Mouse (Mus musculus): ENCODE measurements around the gene Fam171a2. TPM values are rescaled to one million over a fixed set of nuclear protein-coding genes. Genes with fewer than 3 reads are reported as not detected.
"Not testable (repeated sequence)": the region's sequence is repeated elsewhere in the genome, so short reads cannot be mapped to it uniquely, and the experiment has no call there.

Gene Fam171a2
- polyA plus RNA-seq, 1 experiment from 2014 or later: 1.7 TPM

- no peak for ATAC-seq
- H3K27ac ChIP-seq (ENCODE audit: low read depth, low read length): no peak overlapping the region
- H3K27me3 ChIP-seq (replicated peaks; ENCODE audit: control insufficient read depth, insufficient read depth, low read length): no peaks in the 10 kb centered on the region
- TF ChIP-seq CTCF (IDR thresholded peaks at IDR 0.05; ENCODE audit: low read depth): no peak
- no peak overlapping the region for H3K9ac ChIP-seq (ENCODE audit: low read depth, low read length)
- H3K4me2 ChIP-seq (replicated peaks; ENCODE audit: low read depth): no peak overlapping the region
- H3K4me1 ChIP-seq (replicated peaks; ENCODE audit: control insufficient read depth, insufficient read depth, low read length): no peaks in the 10 kb centered on the region
- no peaks in the 10 kb centered on the region for H3K9me3 ChIP-seq (ENCODE audit: control insufficient read depth)
- H3K36me3 ChIP-seq (ENCODE audit: control insufficient read depth, insufficient read depth): no peaks in the 10 kb centered on the region
- H3K4me3 ChIP-seq (ENCODE audit: low read depth, low read length): no peak overlapping the region
These were observed 28.6 kb downstream of the Fam171a2 start for GRCm38 (mm10) chr11:102418887-102419286.

DNA sequence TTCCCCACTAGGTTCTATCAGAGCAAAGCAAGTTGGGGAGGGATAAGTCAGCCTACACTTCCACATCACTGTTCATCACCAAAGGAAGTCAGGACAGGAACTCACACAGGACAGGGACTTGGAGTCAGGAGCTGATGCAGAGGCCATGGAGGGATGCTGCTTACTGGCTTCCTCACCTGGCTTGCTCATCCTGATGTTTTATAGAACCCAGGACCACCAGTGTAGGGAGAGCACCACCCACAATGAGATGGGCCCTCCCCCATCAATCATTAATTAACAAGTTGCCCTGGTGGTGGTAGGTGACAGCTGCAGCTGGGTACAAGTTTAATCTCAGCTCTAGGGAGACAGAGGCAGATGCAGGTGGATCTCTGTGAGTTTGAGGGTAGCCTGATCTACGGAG is 30.3 kb downstream of the Fam171a2 start:
- H3K27ac ChIP-seq (ENCODE audit: low read depth, low read length): no peak overlapping the region
- no peaks in the 10 kb centered on the region for H3K27me3 ChIP-seq (replicated peaks; ENCODE audit: control insufficient read depth, insufficient read depth, low read length)
- 84% methylated on average over 1 of the region's 1 CpGs for WGBS
- ATAC-seq: no peak
- H3K4me3 ChIP-seq (ENCODE audit: low read depth, low read length): no peak overlapping the region
- H3K9me3 ChIP-seq (ENCODE audit: control insufficient read depth): no peaks in the 10 kb centered on the region
- H3K4me1 ChIP-seq (replicated peaks; ENCODE audit: control insufficient read depth, insufficient read depth, low read length): no peaks in the 10 kb centered on the region
- no peaks in the 10 kb centered on the region for H3K36me3 ChIP-seq (ENCODE audit: control insufficient read depth, insufficient read depth)
- no peak for TF ChIP-seq CTCF (IDR thresholded peaks at IDR 0.05; ENCODE audit: low read depth)
- H3K9ac ChIP-seq (ENCODE audit: low read depth, low read length): no peak overlapping the region
- H3K4me2 ChIP-seq (replicated peaks; ENCODE audit: low read depth): no peak overlapping the region

- H3K27me3 ChIP-seq (replicated peaks; ENCODE audit: control insufficient read depth, insufficient read depth, low read length): no peaks in the 10 kb centered on the region
- H3K9me3 ChIP-seq (ENCODE audit: control insufficient read depth): no peaks in the 10 kb centered on the region
- no peak for TF ChIP-seq CTCF (IDR thresholded peaks at IDR 0.05; ENCODE audit: low read depth)
- ATAC-seq: no peak
- H3K36me3 ChIP-seq (ENCODE audit: control insufficient read depth, insufficient read depth): no peaks in the 10 kb centered on the region
- H3K4me3 ChIP-seq (ENCODE audit: low read depth, low read length): no peak overlapping the region
- H3K27ac ChIP-seq (ENCODE audit: low read depth, low read length): no peak overlapping the region
- H3K9ac ChIP-seq (ENCODE audit: low read depth, low read length): no peak overlapping the region
- H3K4me1 ChIP-seq (replicated peaks; ENCODE audit: control insufficient read depth, insufficient read depth, low read length): no peaks in the 10 kb centered on the region
- no peak overlapping the region for H3K4me2 ChIP-seq (replicated peaks; ENCODE audit: low read depth)
- WGBS: 65% methylated on average over 10 of the region's 10 CpGs
These were observed 32.3 kb downstream of the Fam171a2 start for GRCm38 (mm10) chr11:102415034-102415802.

- H3K4me1 ChIP-seq (replicated peaks; ENCODE audit: control insufficient read depth, insufficient read depth, low read length): no peaks in the 10 kb centered on the region; the same call in 1 of the 2 replicates
- H3K4me3 ChIP-seq (ENCODE audit: low read depth, low read length): no peak overlapping the region
- H3K9me3 ChIP-seq (ENCODE audit: control insufficient read depth): no peaks in the 10 kb centered on the region
- H3K36me3 ChIP-seq (ENCODE audit: control insufficient read depth, insufficient read depth): no peaks in the 10 kb centered on the region
- no peak overlapping the region for H3K27ac ChIP-seq (ENCODE audit: low read depth, low read length)
- 72% methylated on average over 8 of the region's 8 CpGs for WGBS
- H3K4me2 ChIP-seq (replicated peaks; ENCODE audit: low read depth): no peak overlapping the region
- H3K27me3 ChIP-seq (replicated peaks; ENCODE audit: control insufficient read depth, insufficient read depth, low read length): no peaks in the 10 kb centered on the region
- ATAC-seq: no peak
- no peak overlapping the region for H3K9ac ChIP-seq (ENCODE audit: low read depth, low read length)
- no peak for TF ChIP-seq CTCF (IDR thresholded peaks at IDR 0.05; ENCODE audit: low read depth)
These were observed 34.4 kb downstream of the Fam171a2 start for GRCm38 (mm10) chr11:102413059-102413458.

GRCm38 (mm10) chr11:102411704-102412103 is 35.8 kb downstream of the Fam171a2 start:
- H3K27me3 ChIP-seq (replicated peaks; ENCODE audit: control insufficient read depth, insufficient read depth, low read length): no peaks in the 10 kb centered on the region
- no peak overlapping the region for H3K27ac ChIP-seq (ENCODE audit: low read depth, low read length)
- no peak overlapping the region for H3K9ac ChIP-seq (ENCODE audit: low read depth, low read length)
- no peaks in the 10 kb centered on the region for H3K9me3 ChIP-seq (ENCODE audit: control insufficient read depth)
- no peaks in the 10 kb centered on the region for H3K36me3 ChIP-seq (ENCODE audit: control insufficient read depth, insufficient read depth)
- no peaks in the 10 kb centered on the region; the same call in 1 of the 2 replicates for H3K4me1 ChIP-seq (replicated peaks; ENCODE audit: control insufficient read depth, insufficient read depth, low read length)
- peak; percentile 95 for TF ChIP-seq CTCF (IDR thresholded peaks at IDR 0.05; ENCODE audit: low read depth)
- H3K4me2 ChIP-seq (replicated peaks; ENCODE audit: low read depth): no peak overlapping the region
- WGBS: 6% methylated on average over 11 of the region's 11 CpGs
- ATAC-seq: no peak
- no peak overlapping the region for H3K4me3 ChIP-seq (ENCODE audit: low read depth, low read length)

- H3K4me1 ChIP-seq (replicated peaks; ENCODE audit: control insufficient read depth, insufficient read depth, low read length): peaks cover under 1% of the 10 kb centered on the region; the same call in 1 of the 2 replicates
- no peak for TF ChIP-seq CTCF (IDR thresholded peaks at IDR 0.05; ENCODE audit: low read depth)
These were observed 36.4 kb downstream of the Fam171a2 start for GRCm38 (mm10) chr11:102411061-102411460.

DNA sequence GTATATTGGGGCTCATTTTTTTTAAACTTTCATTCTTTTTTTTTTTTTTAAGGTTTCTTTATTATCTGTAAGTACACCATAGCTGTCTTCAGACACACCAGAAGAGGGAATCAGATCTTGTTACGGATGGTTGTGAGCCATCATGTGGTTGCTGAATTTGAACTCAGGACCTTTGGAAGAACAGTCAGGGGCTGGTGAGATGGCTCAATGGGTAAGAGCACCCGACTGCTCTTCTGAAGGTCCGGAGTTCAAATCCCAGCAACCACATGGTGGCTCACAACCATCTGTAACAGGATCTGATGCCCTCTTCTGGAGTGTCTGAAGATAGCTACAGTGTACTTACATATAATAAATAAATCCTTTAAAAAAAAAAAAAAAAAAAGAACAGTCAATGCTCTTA is 37.1 kb downstream of the Fam171a2 start:
- not testable (repeated sequence) for H3K4me1 ChIP-seq (replicated peaks; ENCODE audit: control insufficient read depth, insufficient read depth, low read length); H3K9me3 ChIP-seq (ENCODE audit: control insufficient read depth); H3K36me3 ChIP-seq (ENCODE audit: control insufficient read depth, insufficient read depth); ATAC-seq; H3K4me3 ChIP-seq (ENCODE audit: low read depth, low read length); H3K9ac ChIP-seq (ENCODE audit: low read depth, low read length); H3K27ac ChIP-seq (ENCODE audit: low read depth, low read length); H3K27me3 ChIP-seq (replicated peaks; ENCODE audit: control insufficient read depth, insufficient read depth, low read length); H3K4me2 ChIP-seq (replicated peaks; ENCODE audit: low read depth)
- 89% methylated on average over 3 of the region's 3 CpGs for WGBS

More at GRCm38 (mm10) chr11:102411061-102411460, 36.4 kb downstream of the Fam171a2 start:
- Histone ChIP-seq H3K36me3 (ENCODE audit: control insufficient read depth, insufficient read depth) (no peaks in the 10 kb centered on the region), H3K9ac (ENCODE audit: low read depth, low read length) (no peak overlapping the region), H3K4me3 (ENCODE audit: low read depth, low read length) (no peak overlapping the region), H3K27ac (ENCODE audit: low read depth, low read length) (no peak overlapping the region), H3K4me2 (replicated peaks; ENCODE audit: low read depth) (no peak overlapping the region), H3K27me3 (replicated peaks; ENCODE audit: control insufficient read depth, insufficient read depth, low read length) (no peaks in the 10 kb centered on the region), H3K9me3 (ENCODE audit: control insufficient read depth) (no peaks in the 10 kb centered on the region)
- no peak for ATAC-seq
- WGBS: 69% methylated on average over 3 of the region's 3 CpGs

Measured in intestine, postnatal 0 days (tissue).